Mouse (Mus musculus): ENCODE results near the gene Noc4l. TPM values are rescaled to one million over a fixed set of nuclear protein-coding genes. Genes with fewer than 3 reads are reported as not detected.
A peak's percentile ranks its signal among the peaks of the same experiment; 100 is the strongest.

The Noc4l gene
- polyA plus RNA-seq, 1 experiment from 2014 or later, result 33.8 TPM

DNA sequence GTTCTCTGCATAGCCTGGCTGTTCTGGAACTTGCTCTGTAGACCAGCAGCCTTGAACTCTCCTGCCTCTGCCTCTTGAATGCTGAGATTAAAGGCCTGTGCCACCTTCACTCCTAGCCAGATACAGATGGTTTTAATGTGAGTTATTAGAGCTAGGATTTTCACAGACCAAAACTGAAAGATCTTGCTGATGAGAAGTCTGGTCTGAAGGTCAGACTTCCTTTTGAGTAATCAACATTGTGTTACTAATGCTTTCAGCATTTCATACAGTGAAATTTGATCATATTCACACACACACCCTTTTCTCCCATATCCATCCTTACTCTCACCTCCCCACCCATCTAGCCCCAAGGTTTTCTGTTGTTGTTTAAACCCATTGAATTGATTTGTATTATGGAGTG is 6.5 kb upstream of the Noc4l start:
- peaks cover 65% of the 10 kb centered on the region for H3K36me3 ChIP-seq (ENCODE audit: insufficient read depth, low read length)
- DNase-seq (ENCODE audit: low spot score) (no peak), ATAC-seq (replicated peaks; ENCODE audit: low FRiP score, low read depth) (no peak)
- H3K4me2 ChIP-seq (ENCODE audit: low read length), result no peak overlapping the region
- H3K9ac ChIP-seq (ENCODE audit: low read depth, low read length), result no peak overlapping the region
- no peak overlapping the region for H3K4me3 ChIP-seq (replicated peaks; ENCODE audit: low read depth, low read length)
- no peaks in the 10 kb centered on the region for H3K4me1 ChIP-seq (replicated peaks; ENCODE audit: insufficient read depth, low read length)
- H3K27ac ChIP-seq, result no peak overlapping the region
- no peak for TF ChIP-seq CTCF (IDR thresholded peaks at IDR 0.05; ENCODE audit: low read depth)
- no peaks in the 10 kb centered on the region for H3K9me3 ChIP-seq (replicated peaks; ENCODE audit: low read length)
- H3K27me3 ChIP-seq (ENCODE audit: insufficient read depth, low read length), result no peaks in the 10 kb centered on the region

DNA sequence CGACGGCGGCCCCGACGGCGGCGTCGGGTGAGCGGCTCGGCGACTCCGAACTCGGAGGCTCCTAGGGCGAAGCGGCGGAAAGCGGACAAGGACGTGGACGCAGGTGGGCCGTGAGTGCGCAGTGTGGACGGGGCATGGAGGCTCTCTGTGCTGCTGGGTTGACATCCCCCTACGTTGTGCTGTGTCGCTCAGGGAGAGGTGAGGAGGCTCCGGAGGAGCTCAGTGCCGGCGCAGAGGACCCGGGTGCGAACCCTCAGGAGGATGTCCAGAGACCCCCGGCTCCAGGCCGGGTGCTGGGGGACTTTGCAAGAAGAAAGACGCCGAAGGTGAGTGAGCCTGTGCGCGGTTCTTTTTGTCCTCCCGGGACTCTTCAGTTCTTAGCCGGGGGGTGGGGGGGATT is 469 bp upstream of the Noc4l start:
- peaks cover 55% of the 10 kb centered on the region for H3K36me3 ChIP-seq (ENCODE audit: insufficient read depth, low read length)
- no peaks in the 10 kb centered on the region for H3K27me3 ChIP-seq (ENCODE audit: insufficient read depth, low read length)
- DNase-seq (ENCODE audit: low spot score) (no peak), ATAC-seq (replicated peaks; ENCODE audit: low FRiP score, low read depth) (peak; percentile 26)
- H3K9me3 ChIP-seq (replicated peaks; ENCODE audit: low read length), result no peaks in the 10 kb centered on the region
- peak overlapping the region; percentile 93 for H3K9ac ChIP-seq (ENCODE audit: low read depth, low read length)
- peak overlapping the region; percentile 99 for H3K4me3 ChIP-seq (replicated peaks; ENCODE audit: low read depth, low read length)
- H3K4me1 ChIP-seq (replicated peaks; ENCODE audit: insufficient read depth, low read length), result peaks cover 7% of the 10 kb centered on the region; the same call in 1 of the 2 replicates
- WGBS, result 2% methylated on average over 37 of the region's 37 CpGs
- peak overlapping the region; percentile 95 for H3K4me2 ChIP-seq (ENCODE audit: low read length)
- no peak for TF ChIP-seq CTCF (IDR thresholded peaks at IDR 0.05; ENCODE audit: low read depth)
- H3K27ac ChIP-seq, result peak overlapping the region; percentile 50; the same call in 1 of the 2 replicates

DNA sequence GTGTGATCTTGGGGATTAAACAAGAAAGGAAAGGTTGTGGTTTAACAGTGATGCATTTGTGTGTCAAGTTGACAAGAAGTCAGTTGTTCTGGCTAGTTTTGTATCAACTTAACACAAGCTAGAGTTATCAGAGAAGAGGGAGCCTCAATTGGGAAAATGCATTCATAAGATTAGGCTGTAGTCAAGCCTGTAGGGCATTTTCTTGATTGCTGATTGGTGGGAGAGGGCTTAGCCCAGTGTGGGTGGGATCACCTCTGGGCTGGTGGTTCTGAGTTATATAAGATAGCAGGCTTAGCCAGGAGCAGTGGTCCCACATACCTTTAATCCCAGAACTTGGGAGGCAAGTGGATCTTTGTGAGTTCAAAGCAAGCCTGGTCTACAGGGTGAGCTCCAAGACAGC is 6.8 kb downstream of the Noc4l start:
- no peak for DNase-seq (ENCODE audit: low spot score)
- H3K9ac ChIP-seq (ENCODE audit: low read depth, low read length), result no peak overlapping the region
- no peaks in the 10 kb centered on the region for H3K27me3 ChIP-seq (ENCODE audit: insufficient read depth, low read length)
- H3K27ac ChIP-seq, result no peak overlapping the region
- no peak overlapping the region for H3K4me2 ChIP-seq (ENCODE audit: low read length)
- ATAC-seq (replicated peaks; ENCODE audit: low FRiP score, low read depth), result no peak
- peaks cover 41% of the 10 kb centered on the region for H3K36me3 ChIP-seq (ENCODE audit: insufficient read depth, low read length)
- TF ChIP-seq CTCF (IDR thresholded peaks at IDR 0.05; ENCODE audit: low read depth), result no peak
- no peak overlapping the region for H3K4me3 ChIP-seq (replicated peaks; ENCODE audit: low read depth, low read length)
- no peaks in the 10 kb centered on the region for H3K9me3 ChIP-seq (replicated peaks; ENCODE audit: low read length)
- H3K4me1 ChIP-seq (replicated peaks; ENCODE audit: insufficient read depth, low read length), result no peaks in the 10 kb centered on the region

DNA sequence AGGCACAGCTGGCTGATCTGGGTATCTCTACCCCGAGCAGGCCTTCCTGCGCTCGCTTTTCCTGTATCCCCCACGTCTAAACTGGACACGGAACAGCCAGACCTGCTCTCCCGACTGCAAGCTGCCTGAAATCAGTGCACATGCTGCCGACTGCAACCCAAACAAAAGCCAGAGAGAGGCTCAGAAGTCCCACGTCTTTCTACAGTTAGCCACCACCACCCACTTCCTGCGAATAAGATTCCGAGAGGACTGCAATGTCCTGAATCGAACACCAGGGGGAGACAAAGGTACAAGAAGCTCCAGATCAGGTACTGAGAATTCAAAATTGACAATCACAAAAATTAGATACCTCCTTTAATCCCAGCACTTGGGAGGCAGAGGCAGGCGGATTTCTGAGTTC is 13.8 kb downstream of the Noc4l start:
- H3K4me3 ChIP-seq (replicated peaks; ENCODE audit: low read depth, low read length), result no peak overlapping the region
- H3K27me3 ChIP-seq (ENCODE audit: insufficient read depth, low read length), result no peaks in the 10 kb centered on the region
- DNase-seq (ENCODE audit: low spot score), result peak; percentile 87
- H3K4me2 ChIP-seq (ENCODE audit: low read length), result peak overlapping the region; percentile 45
- WGBS, result 20% methylated on average over 12 of the region's 12 CpGs
- H3K9ac ChIP-seq (ENCODE audit: low read depth, low read length), result no peak overlapping the region
- H3K4me1 ChIP-seq (replicated peaks; ENCODE audit: insufficient read depth, low read length), result no peaks in the 10 kb centered on the region
- H3K36me3 ChIP-seq (ENCODE audit: insufficient read depth, low read length), result no peaks in the 10 kb centered on the region
- peak; percentile 86 for TF ChIP-seq CTCF (IDR thresholded peaks at IDR 0.05; ENCODE audit: low read depth)
- ATAC-seq (replicated peaks; ENCODE audit: low FRiP score, low read depth), result no peak
- no peaks in the 10 kb centered on the region for H3K9me3 ChIP-seq (replicated peaks; ENCODE audit: low read length)
- no peak overlapping the region for H3K27ac ChIP-seq

DNA sequence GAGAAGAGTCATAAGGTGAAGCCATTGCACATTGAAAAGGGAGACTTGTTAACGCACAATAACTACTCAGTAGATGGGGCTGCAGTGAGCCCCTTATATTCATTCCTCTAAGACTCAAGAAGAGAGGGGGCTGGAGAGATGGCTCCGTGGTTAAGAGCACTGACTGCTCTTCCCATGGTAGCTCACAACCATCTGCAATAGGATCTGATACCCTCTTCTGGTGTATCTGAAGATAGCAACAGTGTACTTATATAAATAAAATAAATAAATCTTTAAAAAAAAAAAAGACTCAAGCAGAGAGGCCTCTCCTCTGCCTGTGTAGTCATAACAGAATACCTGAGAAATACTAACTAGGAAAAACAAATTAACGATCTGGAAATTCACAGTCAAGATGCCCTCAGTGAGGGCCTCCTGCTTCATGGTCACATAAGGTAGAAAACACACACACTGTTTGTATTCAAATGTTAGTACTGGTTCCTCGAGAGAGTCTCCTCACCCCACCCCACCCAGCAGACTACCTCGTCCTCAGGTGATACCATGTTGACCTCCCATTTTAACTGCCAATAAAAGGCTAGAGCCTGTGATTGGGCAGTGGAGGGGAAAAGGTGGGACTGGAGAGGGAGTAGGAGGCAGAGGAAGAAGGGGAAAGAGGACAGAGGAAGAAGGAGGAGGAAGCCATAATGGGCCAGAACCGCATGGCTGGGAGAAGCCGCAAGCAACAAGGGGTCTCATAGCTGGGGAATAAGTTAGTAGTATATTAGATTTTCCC is 14.7 kb downstream of the Noc4l start:
- ATAC-seq (replicated peaks; ENCODE audit: low FRiP score, low read depth), result no peak
- Histone ChIP-seq H3K9me3 (replicated peaks; ENCODE audit: low read length) (no peaks in the 10 kb centered on the region), H3K27ac (no peak overlapping the region), H3K4me2 (ENCODE audit: low read length) (no peak overlapping the region), H3K36me3 (ENCODE audit: insufficient read depth, low read length) (no peaks in the 10 kb centered on the region), H3K4me3 (replicated peaks; ENCODE audit: low read depth, low read length) (no peak overlapping the region), H3K9ac (ENCODE audit: low read depth, low read length) (no peak overlapping the region), H3K4me1 (replicated peaks; ENCODE audit: insufficient read depth, low read length) (no peaks in the 10 kb centered on the region), H3K27me3 (ENCODE audit: insufficient read depth, low read length) (no peaks in the 10 kb centered on the region)
- TF ChIP-seq CTCF (IDR thresholded peaks at IDR 0.05; ENCODE audit: low read depth), result no peak
- no peak for DNase-seq (ENCODE audit: low spot score)
- 72% methylated on average over 7 of the region's 7 CpGs for WGBS

DNA sequence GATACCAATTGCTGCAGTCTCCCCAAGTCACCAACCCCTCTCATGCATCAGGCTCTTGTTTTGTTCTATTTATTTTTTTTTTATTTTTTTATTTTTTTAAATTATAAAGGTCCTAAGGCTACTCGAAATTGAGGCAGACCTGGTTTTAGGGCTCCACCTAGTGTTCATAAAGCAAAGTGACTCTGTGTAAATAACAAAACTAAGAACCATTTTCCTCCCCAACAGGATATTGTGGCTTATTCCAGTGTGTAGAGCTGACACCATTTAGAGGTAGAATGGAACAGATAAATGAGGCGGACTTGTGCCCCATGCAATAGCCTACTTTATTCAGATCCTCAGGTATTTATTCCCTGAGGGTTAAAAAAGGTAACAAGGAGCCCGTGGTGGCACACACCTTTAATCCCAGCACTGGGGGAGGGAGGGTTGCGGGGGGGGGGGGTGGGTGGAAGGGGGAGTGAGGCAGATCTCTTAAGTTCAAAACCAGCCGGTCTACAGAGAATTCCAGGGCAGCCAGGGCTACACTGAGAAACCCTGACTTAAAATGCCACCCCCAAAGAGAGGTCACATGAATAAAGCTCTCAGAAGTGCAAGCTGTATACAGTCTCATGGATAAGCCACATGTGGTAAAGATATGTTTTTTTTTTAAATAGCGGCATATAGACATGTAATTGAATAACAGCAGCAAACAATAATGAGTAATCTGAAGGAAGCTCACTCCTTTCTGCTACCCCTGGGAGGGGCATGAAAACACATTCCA is 17.1 kb downstream of the Noc4l start:
- no peaks in the 10 kb centered on the region for H3K36me3 ChIP-seq (ENCODE audit: insufficient read depth, low read length)
- no peaks in the 10 kb centered on the region for H3K9me3 ChIP-seq (replicated peaks; ENCODE audit: low read length)
- WGBS, result 41% methylated on average over 6 of the region's 6 CpGs
- H3K27me3 ChIP-seq (ENCODE audit: insufficient read depth, low read length), result no peaks in the 10 kb centered on the region
- peak; percentile 82 for DNase-seq (ENCODE audit: low spot score)
- no peak overlapping the region for H3K9ac ChIP-seq (ENCODE audit: low read depth, low read length)
- no peaks in the 10 kb centered on the region for H3K4me1 ChIP-seq (replicated peaks; ENCODE audit: insufficient read depth, low read length)
- H3K27ac ChIP-seq, result no peak overlapping the region
- no peak overlapping the region for H3K4me3 ChIP-seq (replicated peaks; ENCODE audit: low read depth, low read length)
- TF ChIP-seq CTCF (IDR thresholded peaks at IDR 0.05; ENCODE audit: low read depth), result peak; percentile 83
- no peak overlapping the region for H3K4me2 ChIP-seq (ENCODE audit: low read length)
- no peak for ATAC-seq (replicated peaks; ENCODE audit: low FRiP score, low read depth)
